Mouse (Mus musculus): ENCODE data around the gene Dusp11. TPM values are rescaled to one million over a fixed set of nuclear protein-coding genes. Genes with fewer than 3 reads are reported as not detected.
"Not testable (repeated sequence)": the region's sequence is repeated elsewhere in the genome, so short reads cannot be mapped to it uniquely, and the experiment has no call there.

Dusp11 gene
- total RNA-seq, 2 experiments from 2014 or later = 47.7 to 107 TPM

DNA sequence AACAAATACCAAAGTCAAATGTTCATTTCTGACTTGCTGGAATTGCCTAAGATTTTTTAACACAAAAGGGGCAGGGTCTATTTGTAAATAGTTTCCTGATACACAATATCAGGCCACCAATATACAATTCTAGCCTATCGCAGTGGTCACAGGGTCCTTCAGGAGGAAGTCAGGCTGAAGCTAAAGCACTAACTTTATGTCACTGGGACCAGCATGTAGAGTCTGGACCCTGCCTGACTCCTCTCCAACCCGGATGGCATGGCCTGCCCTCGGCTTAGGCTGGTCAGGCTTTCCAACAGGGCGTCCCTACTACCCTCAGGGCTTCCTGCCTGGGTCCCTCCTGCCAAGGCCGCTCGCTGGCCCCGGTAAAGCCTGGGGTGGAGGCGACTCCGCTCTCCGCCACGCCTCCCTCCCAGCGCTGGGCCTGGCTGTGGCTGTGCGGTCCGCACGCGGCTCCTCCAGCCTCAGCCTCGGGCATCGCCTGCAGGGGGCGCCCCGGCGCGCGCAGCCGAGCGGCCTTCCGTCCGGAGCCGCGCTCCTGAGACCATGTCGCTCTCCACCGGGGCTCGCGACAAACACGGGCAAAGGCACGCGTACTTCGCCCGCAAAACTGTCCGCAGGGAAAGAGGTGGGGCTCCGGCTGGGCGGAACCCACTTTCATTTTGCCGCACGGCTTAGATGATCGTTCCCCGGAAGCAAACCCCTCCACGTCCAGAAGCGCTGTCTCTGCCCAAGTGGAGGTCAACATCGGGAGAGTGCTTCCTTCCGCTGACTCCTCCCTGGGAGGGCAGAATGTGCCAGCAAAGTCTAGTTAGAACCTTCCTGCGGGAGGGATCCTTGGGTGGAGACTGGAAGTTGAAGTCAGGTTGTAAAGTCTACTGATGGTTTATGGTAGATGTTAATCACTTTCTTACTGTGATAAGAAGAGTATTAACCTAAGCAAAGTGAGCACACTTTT is 24.7 kb downstream of the Dusp11 start:
- peak; percentile 98 for ATAC-seq (replicated peaks; ENCODE audit: low FRiP score, poor library complexity, severe bottlenecking)

DNA sequence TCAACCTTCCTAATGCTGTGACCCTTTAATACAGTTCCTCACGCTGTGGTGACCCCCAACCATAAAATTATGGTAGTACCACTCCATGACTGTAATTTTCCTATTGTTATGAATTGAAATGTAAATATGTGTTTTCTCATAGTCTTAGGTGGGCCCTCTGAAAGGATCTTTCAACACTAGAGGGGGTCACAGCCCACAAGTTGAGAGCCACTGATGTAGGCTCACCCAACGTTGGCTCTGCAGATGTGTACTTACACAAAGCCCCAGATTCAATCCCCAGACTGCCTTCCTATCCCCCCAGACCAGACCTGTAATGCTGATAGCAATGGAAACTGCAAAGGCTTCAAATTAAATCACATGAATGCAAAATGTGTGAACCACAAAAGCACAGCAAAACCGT is 25.8 kb downstream of the Dusp11 start:
- no peak for ATAC-seq (replicated peaks; ENCODE audit: low FRiP score, poor library complexity, severe bottlenecking)

DNA sequence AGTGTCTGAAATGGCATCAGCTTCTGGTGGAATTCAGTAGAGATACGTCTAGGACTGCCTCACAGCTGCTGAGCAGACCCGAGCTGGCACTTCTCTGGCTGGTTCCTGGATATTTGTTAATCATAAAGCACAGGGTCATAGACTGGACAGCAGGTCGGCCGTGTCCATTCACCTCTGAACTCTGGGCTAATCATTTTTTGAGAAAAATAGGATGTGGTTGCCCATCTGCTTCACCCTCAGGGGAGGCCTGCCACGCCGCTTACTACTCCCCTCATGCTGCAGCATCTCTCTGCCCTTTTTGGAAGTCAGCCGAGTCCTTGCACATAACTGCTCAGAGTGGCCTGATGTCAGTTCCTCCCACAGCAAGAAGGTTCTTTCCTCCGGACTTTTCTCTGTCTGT is 27.4 kb downstream of the Dusp11 start:
- no peak for ATAC-seq (replicated peaks; ENCODE audit: low FRiP score, poor library complexity, severe bottlenecking)

DNA sequence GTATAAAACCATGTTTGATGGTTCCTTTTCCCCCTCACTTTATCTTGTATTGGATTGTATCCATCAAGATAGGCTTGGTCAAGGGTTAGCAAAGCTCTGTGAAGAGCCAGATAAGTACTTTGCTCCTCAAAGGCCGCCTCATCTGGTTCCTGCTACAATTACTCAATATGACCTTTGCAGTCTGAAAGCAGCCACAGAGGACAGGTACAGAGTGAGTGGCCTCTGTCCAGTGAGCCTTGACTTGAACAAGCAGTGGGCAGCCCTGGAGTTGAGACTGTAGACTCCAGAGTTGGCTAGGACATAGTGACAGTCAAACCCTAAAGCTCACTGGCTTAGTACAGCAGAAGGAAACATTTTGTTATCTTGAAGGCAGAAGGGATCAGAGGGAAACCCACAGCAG is 32.2 kb downstream of the Dusp11 start:
- ATAC-seq (replicated peaks; ENCODE audit: low FRiP score, poor library complexity, severe bottlenecking) = no peak

DNA sequence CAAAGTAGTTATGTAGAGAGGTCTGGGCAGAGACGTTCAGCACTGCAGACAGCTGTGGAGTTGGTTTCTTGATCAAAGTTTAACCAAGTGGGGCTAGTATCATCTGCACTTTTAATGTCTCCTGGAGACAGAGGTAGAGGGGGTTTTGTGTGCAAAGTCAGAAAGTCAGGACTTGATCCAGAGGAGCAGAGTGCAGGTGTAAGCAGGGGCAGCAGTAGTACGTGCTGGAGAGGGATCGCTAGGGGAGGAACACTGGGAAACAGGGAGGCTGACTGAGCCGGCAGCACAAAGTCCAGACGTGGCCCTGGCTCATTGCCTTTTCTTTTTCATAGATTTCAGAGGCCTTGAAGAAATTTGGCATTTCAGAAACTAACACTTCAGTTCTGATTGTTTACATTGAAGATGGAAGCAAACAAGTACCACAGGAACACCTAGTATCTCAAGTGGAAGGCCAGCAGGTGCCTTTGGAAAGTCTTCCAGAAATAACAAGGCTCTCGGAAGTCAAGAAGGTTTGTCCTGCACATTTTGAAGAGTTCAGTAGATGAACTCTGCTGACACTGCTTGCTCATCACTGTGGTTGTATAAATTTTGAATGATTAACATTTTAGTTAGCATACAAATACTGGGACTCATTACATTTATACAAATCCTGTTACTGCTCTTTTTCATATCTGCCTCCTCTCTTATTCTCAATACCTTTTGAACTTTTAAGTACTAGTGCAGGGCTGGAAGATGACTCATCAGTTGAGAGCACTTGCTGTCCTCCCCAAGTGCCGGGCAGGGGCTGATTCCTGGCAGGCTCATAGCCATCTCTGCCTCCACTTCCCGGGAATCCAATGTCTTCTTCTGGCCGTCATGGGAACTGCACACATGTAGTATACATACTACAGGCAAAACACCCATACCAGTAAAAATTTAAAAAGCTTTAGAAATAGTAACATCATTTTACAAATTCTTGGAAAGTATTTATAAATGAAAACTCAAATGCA is 33.7 kb downstream of the Dusp11 start:
- ATAC-seq (replicated peaks; ENCODE audit: low FRiP score, poor library complexity, severe bottlenecking) = no peak

DNA sequence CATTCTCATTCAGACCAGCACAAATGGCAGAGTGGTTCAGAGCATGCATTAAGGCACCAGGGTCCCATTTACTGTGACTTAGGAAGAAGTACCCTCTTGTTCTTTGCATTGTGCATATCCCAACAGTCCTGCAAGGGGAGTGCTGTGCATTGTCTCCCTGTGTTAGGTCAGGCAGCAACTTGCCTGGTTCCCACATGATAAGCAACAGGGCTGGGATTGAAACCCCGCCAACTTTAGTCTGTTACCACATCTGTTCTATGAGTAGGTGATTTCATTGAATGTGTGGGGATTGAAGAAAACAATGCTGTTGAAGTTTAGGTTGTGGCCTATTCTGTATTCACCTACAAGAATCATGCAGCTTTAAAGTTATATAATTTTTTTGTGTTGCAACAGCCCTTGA is 34.8 kb downstream of the Dusp11 start:
- ATAC-seq (replicated peaks; ENCODE audit: low FRiP score, poor library complexity, severe bottlenecking) = no peak

DNA sequence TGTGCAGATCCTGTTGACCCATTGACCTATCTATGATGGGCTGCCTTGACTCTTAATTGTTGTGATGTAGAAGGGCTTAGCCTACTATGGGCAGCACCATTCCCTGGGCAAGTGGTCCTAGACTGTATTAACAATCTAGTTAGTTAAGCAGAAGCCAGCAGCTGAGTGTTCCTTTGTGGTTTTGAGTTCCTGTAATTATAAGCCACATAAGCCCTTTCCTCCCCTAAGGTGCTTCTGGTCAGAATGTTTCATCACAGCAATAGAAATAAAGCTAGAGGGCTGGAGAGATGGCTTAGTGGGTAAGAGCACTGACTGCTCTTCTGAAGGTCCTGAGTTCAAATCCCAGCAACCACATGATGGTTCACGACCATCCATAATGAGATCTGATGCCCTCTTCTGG is 37.8 kb downstream of the Dusp11 start:
- no peak for ATAC-seq (replicated peaks; ENCODE audit: low FRiP score, poor library complexity, severe bottlenecking)

DNA sequence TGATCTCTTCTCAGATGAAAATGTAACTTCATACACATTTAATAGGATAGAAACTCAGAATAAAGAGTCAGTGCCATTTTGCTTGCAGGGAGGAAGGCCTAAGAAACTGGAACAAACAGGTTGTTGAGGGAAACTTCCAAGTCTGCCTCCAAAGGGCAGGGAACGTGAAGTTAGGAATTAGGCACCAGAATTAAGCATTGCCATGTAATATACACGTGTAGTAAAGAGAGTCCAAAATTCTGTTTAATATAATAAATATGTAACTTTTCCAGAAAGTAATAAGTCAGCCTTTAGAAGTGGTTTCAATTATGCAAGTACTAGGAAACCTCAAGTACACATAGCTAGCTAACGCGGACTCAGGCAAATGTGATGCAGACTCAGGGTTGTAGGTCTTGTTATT is 42.1 kb downstream of the Dusp11 start:
- no peak for ATAC-seq (replicated peaks; ENCODE audit: low FRiP score, poor library complexity, severe bottlenecking)

DNA sequence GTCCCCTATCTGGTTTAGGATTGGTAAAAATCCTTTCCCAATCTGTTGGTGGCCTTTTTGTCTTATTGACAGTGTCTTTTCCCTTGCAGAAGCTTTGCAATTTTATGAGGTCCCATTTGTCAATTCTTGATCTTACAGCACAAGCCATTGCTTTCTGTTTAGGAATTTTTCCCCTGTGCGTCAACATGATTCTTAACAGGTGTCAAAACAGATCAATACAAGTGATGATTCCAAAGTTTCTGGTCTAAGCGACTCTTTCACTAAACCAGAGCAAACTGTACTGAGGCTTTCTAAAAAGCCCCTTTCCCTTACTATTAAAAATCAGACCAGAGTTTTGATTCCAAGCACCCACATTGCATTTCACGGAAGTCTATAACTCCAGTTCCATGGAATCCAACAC is 43.1 kb downstream of the Dusp11 start:
- not testable (repeated sequence) for ATAC-seq (replicated peaks; ENCODE audit: low FRiP score, poor library complexity, severe bottlenecking)

DNA sequence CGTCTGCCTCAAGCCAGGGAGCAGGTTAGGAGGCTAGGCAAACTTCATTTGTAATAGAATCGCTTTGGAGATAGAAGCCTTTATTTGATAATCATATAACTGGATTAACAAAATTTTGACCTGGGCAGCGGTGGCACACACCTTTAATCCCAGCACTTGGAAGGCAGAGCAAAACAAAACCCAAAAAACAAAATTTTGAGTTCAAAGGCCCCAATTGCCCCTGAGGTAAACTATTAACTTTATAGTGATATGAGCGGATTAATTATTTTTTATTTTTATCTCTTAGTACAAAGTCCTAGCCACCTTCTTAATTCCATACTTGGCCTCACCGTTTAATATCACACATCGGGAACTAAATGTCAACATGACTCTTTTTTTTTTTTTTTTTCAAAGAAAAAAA is 44.9 kb downstream of the Dusp11 start:
- no peak for ATAC-seq (replicated peaks; ENCODE audit: low FRiP score, poor library complexity, severe bottlenecking)

DNA sequence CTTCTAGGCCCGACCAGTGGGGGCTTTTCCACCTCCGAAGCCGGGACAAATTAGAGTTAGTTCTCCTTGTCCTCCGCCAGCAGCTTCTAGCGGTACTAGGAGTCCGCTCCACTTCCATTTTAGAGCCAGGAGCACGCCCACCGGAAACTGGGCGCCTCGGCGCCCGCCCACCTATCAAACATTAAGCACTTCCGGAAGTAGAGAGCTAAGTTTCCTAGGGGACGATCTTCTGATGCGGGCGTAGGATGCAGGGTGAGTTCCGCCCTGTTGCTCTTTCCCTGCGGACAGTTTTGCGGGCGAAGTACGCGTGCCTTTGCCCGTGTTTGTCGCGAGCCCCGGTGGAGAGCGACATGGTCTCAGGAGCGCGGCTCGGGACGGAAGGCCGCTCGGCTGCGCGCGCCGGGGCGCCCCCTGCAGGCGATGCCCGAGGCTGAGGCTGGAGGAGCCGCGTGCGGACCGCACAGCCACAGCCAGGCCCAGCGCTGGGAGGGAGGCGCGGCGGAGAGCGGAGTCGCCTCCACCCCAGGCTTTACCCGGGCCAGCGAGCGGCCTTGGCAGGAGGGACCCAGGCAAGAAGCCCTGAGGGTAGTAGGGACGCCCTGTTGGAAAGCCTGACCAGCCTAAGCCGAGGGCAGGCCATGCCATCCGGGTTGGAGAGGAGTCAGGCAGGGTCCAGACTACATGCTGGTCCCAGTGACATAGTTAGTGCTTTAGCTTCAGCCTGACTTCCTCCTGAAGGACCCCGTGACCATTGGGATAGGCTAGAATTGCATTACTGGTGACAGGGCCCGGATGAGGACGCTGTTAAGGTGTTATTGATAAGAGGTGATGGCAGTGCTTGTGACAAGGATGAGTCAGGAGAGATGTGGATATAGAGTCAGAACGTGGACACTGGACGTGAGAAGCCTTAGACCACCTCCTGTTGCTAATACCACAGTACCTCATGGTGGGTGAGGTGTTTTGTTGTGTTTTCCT is 45.6 kb downstream of the Dusp11 start, which contains the start of gene Nat8f1:
TSS of gene Nat8f1 (minus strand) at position 149 of the 975 bp plus-strand sequence.
- peak; percentile 94 for ATAC-seq (replicated peaks; ENCODE audit: low FRiP score, poor library complexity, severe bottlenecking)

DNA sequence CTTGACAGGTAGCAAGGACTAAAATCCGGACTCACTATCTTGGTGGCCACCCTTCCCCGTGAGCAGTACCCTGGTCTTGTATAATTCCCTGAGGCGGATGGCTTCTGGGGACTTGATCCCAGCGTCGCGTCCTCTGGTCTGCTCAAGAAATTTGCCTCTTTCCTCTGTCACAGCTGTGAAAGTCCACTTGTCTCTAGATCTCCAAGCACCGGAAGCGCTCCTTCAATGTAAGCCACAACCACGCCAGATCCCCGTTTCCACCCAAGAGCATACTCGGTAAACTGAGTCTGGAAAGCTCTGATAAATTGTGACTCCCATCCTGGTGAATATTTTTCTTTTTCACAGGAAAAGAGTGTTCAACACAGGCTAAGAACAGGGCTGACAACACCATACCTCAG is 46.3 kb downstream of the Dusp11 start:
- peak; percentile 31 for ATAC-seq (replicated peaks; ENCODE audit: low FRiP score, poor library complexity, severe bottlenecking)

DNA sequence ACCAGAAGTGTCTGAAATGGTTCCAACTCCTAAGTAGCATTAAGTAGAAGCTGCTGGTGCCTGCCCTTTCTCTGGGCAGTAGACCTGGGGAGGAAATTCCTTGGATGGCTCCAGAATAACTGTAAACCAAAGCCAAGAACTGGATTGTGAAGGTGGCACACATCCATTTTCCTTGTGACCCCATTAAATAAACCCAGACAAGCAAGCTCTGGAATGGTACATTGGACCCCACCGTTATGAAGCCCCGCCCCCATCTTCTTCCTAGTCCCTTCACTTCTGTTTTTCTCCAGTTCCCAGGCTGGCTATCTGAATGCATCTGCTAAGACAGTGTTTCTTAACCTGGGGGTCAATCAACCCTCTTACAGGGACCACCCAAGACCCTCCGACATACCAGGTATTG is 49.9 kb downstream of the Dusp11 start, which contains the start of gene Tprkb:
TSS of gene Tprkb (plus strand) at position 279 of the 400 bp plus-strand sequence.
- ATAC-seq (replicated peaks; ENCODE audit: low FRiP score, poor library complexity, severe bottlenecking) = no peak

DNA sequence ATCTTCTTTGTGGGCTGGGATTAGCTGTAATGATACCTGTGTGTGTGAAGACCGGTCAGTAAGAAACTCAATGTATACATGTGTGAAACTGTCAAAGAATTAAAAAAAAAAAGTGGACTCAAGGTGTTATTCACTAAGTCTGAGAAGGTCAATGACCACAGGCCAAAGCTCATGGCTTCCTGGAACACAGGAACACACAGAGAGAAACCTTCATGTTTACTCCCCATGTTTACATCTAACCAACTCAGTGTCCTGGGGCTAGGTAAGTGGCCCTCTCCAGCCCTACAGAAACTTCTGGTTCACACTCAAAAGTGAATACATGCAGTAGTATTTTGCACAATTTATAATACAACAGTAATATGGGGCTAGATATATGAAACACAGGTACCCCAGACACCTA is 51.8 kb downstream of the Dusp11 start:
- no peak for ATAC-seq (replicated peaks; ENCODE audit: low FRiP score, poor library complexity, severe bottlenecking)

DNA sequence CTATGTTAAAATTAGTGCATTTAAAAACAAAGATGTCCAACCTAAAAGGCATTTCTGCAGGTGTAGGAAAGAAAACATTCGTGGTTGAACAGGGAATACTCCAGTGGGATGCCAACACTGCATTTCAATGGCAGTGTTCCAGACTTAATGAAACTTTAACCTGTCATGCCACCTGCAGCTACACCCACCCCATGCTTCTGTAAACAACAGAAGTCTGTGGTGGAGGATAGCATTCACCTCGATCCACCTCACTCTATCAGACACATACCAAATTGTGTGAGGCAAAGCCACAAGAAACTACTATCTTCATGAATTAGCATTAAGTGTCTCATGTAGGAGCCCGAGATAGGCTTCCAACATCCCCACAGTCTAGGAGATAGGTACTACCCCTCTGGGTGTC is 53.1 kb downstream of the Dusp11 start:
- no peak for ATAC-seq (replicated peaks; ENCODE audit: low FRiP score, poor library complexity, severe bottlenecking)

DNA sequence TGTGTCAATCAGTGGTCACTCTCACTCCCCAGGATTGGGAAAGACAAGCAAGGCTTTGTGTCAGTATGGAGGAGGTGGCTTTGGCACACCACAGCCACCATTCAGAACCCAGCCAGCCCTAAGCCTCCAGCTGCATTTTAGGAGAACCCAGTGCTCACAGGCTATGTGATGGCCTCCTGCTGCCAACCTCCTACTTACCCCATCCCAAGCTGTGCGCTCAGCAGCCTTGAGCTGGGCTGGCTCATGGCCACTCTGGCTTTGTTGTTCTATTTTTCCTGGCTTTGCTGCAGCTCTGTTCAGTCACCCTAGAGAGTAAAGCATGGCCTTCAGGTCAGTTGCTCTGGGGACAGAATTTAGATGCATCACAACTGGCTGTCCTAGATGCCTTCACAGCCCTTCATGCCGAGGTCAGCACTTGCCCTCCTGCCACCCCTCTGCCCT is 54.5 kb downstream of the Dusp11 start:
- not testable (repeated sequence) for ATAC-seq (replicated peaks; ENCODE audit: low FRiP score, poor library complexity, severe bottlenecking)

DNA sequence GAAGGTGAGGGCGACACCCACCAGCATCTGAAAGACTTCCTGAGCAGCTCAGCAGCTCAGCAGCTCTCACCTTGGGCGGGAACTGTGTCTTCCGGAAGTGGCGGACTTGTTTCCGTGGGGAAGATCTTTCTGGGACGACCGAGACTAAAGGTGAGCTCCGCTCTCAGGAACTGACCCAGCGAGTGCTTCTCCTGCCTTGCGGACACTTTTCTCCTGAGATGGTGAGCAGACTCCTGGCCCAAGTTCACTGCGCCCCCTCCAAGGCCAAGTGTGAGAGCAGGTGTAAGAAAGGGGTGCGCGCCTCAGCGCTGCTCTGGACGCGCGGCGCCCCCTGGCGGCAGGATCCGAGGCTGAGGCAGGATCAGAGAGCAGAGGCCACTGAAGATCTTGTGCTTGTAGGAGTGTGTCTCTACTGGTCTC is 56.8 kb downstream of the Dusp11 start, which contains the start of gene Nat8f4:
TSS of gene Nat8f4 (minus strand) at position 243 of the 420 bp plus-strand sequence.
- peak; percentile 86 for ATAC-seq (replicated peaks; ENCODE audit: low FRiP score, poor library complexity, severe bottlenecking)

DNA sequence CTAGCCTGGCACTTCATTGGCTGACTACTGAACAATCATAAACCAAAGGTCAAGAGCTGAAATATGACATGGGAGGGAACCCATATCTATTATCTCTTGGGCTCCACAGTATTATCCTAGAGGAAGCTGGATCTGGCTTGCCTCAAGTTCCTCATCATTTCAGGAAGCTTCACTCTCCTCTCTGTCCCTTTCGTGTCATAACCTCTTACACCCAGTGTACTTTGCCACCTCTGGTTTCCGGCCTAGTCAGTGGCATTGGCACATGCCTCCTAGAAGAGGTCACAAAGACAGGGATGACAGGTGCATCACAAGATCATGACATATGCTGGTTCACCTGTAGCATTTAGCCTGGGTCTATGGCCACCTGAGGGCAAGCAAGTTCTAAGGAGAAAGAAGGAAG is 59.2 kb downstream of the Dusp11 start:
- ATAC-seq (replicated peaks; ENCODE audit: low FRiP score, poor library complexity, severe bottlenecking) = no peak
